Mouse (Mus musculus) kidney, embryonic 16.5 days (tissue): ENCODE data around the gene Nedd8. TPM values are rescaled to one million over a fixed set of nuclear protein-coding genes. Genes with fewer than 3 reads are reported as not detected.

ENCODE experiments used
- ATAC-seq: fragments of 200-750 bp; cut with Nextera tagmentation; 2 replicates; pipeline ENCODE4 v1.8.0; 2017; ENCODE audit warnings: moderate TSS enrichment; ENCODE audit not compliant: low FRiP score, low TSS enrichment
- H3K27ac ChIP-seq: fragments of 300-500 bp; sonication (generic); 2 replicates; pipeline ENCODE4 v1.5.1; 2014; ENCODE audit warnings: low read length
- H3K27me3 ChIP-seq: fragments of 300-500 bp; sonication (generic); 2 replicates; pipeline ENCODE4 v1.6.1; 2014; ENCODE audit warnings: low read length, control low read depth, mixed read lengths; ENCODE audit not compliant: insufficient read depth
- H3K36me3 ChIP-seq: fragments of 300-500 bp; sonication (generic); 2 replicates; pipeline ENCODE4 v1.6.1; 2014; ENCODE audit warnings: low read length, control low read depth, mixed read lengths; ENCODE audit not compliant: insufficient read depth
- H3K4me1 ChIP-seq: fragments of 300-500 bp; sonication (generic); 2 replicates; pipeline ENCODE4 v1.6.1; 2014; ENCODE audit warnings: low read length, control low read depth, mixed read lengths; ENCODE audit not compliant: insufficient read depth
- H3K4me2 ChIP-seq: fragments of 300-500 bp; sonication (generic); replicated peaks from 2 replicates; pipeline ENCODE4 v1.6.1; 2014; ENCODE audit warnings: low read depth, low read length
- H3K4me3 ChIP-seq: fragments of 300-500 bp; sonication (generic); 2 replicates; pipeline ENCODE4 v1.5.1; 2014; ENCODE audit warnings: mild to moderate bottlenecking, low read length
- H3K9ac ChIP-seq: fragments of 300-500 bp; sonication (generic); replicated peaks from 2 replicates; pipeline ENCODE4 v1.6.1; 2014; ENCODE audit warnings: low read length
- H3K9me3 ChIP-seq: fragments of 300-500 bp; sonication (generic); 2 replicates; pipeline ENCODE4 v1.6.1; 2016; ENCODE audit warnings: low read length, control low read depth
- WGBS: fragments of 180-500 bp; shearing (Covaris S2); extraction: QIAGEN DNeasy Blood & Tissue Kit; methylation state at CpG from one replicate; pipeline ENCODE4 v1.1.7; 2014; 5-methylcytosine and 5-hydroxymethylcytosine counted together
- polyA plus RNA-seq: library from polyadenylated mRNA; unstranded; fragments of >200 nt; fragmentation: Nextera tagmentation; extraction: Ambion mirVana; gene quantifications from 2 replicates; pipeline ENCODE4 v1.2.1, GENCODE M21; 2015

Gene Nedd8
- 514 and 521 TPM in 2 replicates for polyA plus RNA-seq

- Histone ChIP-seq H3K4me2 (peak within 1 kb of the TSS; percentile 74), H3K4me3 (peak within 1 kb of the TSS; percentile 94), H3K9me3 (no peaks in the 10 kb centered on the region), H3K4me1 (peaks cover 15% of the 10 kb centered on the region), H3K27me3 (no peaks in the 10 kb centered on the region), H3K9ac (peak within 1 kb of the TSS; percentile 88), H3K27ac (peak within 1 kb of the TSS; percentile 87), H3K36me3 (peaks cover 26% of the 10 kb centered on the region)
- under 1% methylated on average over 38 of the region's 38 CpGs for WGBS
- ATAC-seq = peak; percentile 99
Measured at GRCm38 (mm10) chr14:55671833-55672740, at the start of gene Nedd8, which contains the start of gene Gmpr2. Gene Nedd8, minus strand, starts transcription at chr14:55672124. Gene Gmpr2, plus strand, starts transcription at chr14:55671941.

GRCm38 (mm10) chr14:55721076-55721475 lies 49.2 kb upstream of the Nedd8 start:
- H3K27me3 ChIP-seq = no peaks in the 10 kb centered on the region
- H3K9me3 ChIP-seq = no peaks in the 10 kb centered on the region
- peak overlapping the region; percentile 84; the same call in 1 of the 2 replicates for H3K9ac ChIP-seq
- peak overlapping the region; percentile 92 for H3K27ac ChIP-seq
- peak overlapping the region; percentile 58 for H3K4me2 ChIP-seq
- H3K4me1 ChIP-seq = peaks cover 10% of the 10 kb centered on the region
- ATAC-seq = peak; percentile 24; the same call in 1 of the 2 replicates
- peak overlapping the region; percentile 82 for H3K4me3 ChIP-seq
- 76% methylated on average over 6 of the region's 6 CpGs for WGBS
- peaks cover 17% of the 10 kb centered on the region; the same call in 1 of the 2 replicates for H3K36me3 ChIP-seq

- Histone ChIP-seq H3K4me2 (peak overlapping the region; percentile 58; the same call in 1 of the 2 replicates), H3K36me3 (peaks cover 17% of the 10 kb centered on the region; the same call in 1 of the 2 replicates), H3K27me3 (no peaks in the 10 kb centered on the region), H3K27ac (peak overlapping the region; percentile 39; the same call in 1 of the 2 replicates), H3K9ac (peak overlapping the region; percentile 84; the same call in 1 of the 2 replicates), H3K4me1 (peaks cover 10% of the 10 kb centered on the region), H3K4me3 (no peak overlapping the region), H3K9me3 (no peaks in the 10 kb centered on the region)
- no peak for ATAC-seq
- 92% methylated on average over 12 of the region's 12 CpGs for WGBS
Measured at GRCm38 (mm10) chr14:55720666-55721065, 48.7 kb upstream of the Nedd8 start.

- peaks cover 10% of the 10 kb centered on the region for H3K4me1 ChIP-seq
- H3K27ac ChIP-seq = no peak overlapping the region
- no peak overlapping the region for H3K4me2 ChIP-seq
- no peaks in the 10 kb centered on the region for H3K9me3 ChIP-seq
- WGBS = 92% methylated on average over 6 of the region's 6 CpGs
- peaks cover 17% of the 10 kb centered on the region; the same call in 1 of the 2 replicates for H3K36me3 ChIP-seq
- ATAC-seq = no peak
- H3K4me3 ChIP-seq = no peak overlapping the region
- H3K9ac ChIP-seq = no peak overlapping the region
- no peaks in the 10 kb centered on the region for H3K27me3 ChIP-seq
Measured at GRCm38 (mm10) chr14:55719737-55720136, 47.8 kb upstream of the Nedd8 start.

- peak; percentile 24 for ATAC-seq
- whole genome bisulfite sequencing = 69% methylated on average over 8 of the region's 8 CpGs
- peaks cover 17% of the 10 kb centered on the region; the same call in 1 of the 2 replicates for H3K36me3 ChIP-seq
Measured at GRCm38 (mm10) chr14:55716884-55717283, 45.0 kb upstream of the Nedd8 start.

GRCm38 (mm10) chr14:55716271-55716670 lies 44.3 kb upstream of the Nedd8 start:
- Histone ChIP-seq H3K9ac (no peak overlapping the region), H3K9me3 (no peaks in the 10 kb centered on the region), H3K4me2 (no peak overlapping the region), H3K36me3 (peaks cover 17% of the 10 kb centered on the region; the same call in 1 of the 2 replicates), H3K27me3 (peaks cover 15% of the 10 kb centered on the region), H3K27ac (0 out of 2 replicates have a peak overlapping the region, but pooled peaks have one; percentile 35), H3K4me1 (peaks cover 11% of the 10 kb centered on the region), H3K4me3 (no peak overlapping the region)
- ATAC-seq = no peak
- WGBS = 91% methylated on average over 6 of the region's 6 CpGs

More at GRCm38 (mm10) chr14:55716884-55717283, 45.0 kb upstream of the Nedd8 start:
- no peaks in the 10 kb centered on the region for H3K9me3 ChIP-seq
- H3K9ac ChIP-seq = no peak overlapping the region
- no peak overlapping the region for H3K4me3 ChIP-seq
- H3K4me2 ChIP-seq = no peak overlapping the region
- H3K27me3 ChIP-seq = peaks cover 13% of the 10 kb centered on the region
- H3K27ac ChIP-seq = no peak overlapping the region
- peaks cover 13% of the 10 kb centered on the region for H3K4me1 ChIP-seq

- Histone ChIP-seq H3K9me3 (no peaks in the 10 kb centered on the region), H3K27ac (no peak overlapping the region), H3K9ac (no peak overlapping the region), H3K4me1 (peaks cover 6% of the 10 kb centered on the region; the same call in 1 of the 2 replicates), H3K4me3 (no peak overlapping the region), H3K27me3 (peaks cover 15% of the 10 kb centered on the region), H3K36me3 (peaks cover 12% of the 10 kb centered on the region; the same call in 1 of the 2 replicates), H3K4me2 (no peak overlapping the region)
- ATAC-seq = no peak
- WGBS = 40% methylated on average over 6 of the region's 6 CpGs
Measured at GRCm38 (mm10) chr14:55714893-55715292, 43.0 kb upstream of the Nedd8 start.

- H3K4me1 ChIP-seq = peaks cover 6% of the 10 kb centered on the region; the same call in 1 of the 2 replicates
- H3K27me3 ChIP-seq = peaks cover 15% of the 10 kb centered on the region
- 0 out of 2 replicates have a peak within 1 kb of the TSS, but pooled peaks have one; percentile 25 for H3K27ac ChIP-seq
- peak within 1 kb of the TSS; percentile 53 for H3K4me2 ChIP-seq
- peak within 1 kb of the TSS; percentile 31 for H3K4me3 ChIP-seq
- peak within 1 kb of the TSS; percentile 58; the same call in 1 of the 2 replicates for H3K9ac ChIP-seq
- H3K36me3 ChIP-seq = peaks cover 8% of the 10 kb centered on the region; the same call in 1 of the 2 replicates
- WGBS = 25% methylated on average over 4 of the region's 4 CpGs
- H3K9me3 ChIP-seq = no peaks in the 10 kb centered on the region
- ATAC-seq = no peak
Measured at GRCm38 (mm10) chr14:55713729-55714122, 41.8 kb upstream of the Nedd8 start, which contains the start of gene Tgm1. Gene Tgm1, minus strand, starts transcription at chr14:55713926.

- H3K36me3 ChIP-seq = peaks cover 2% of the 10 kb centered on the region; the same call in 1 of the 2 replicates
- H3K4me2 ChIP-seq = peak overlapping the region; percentile 53
- peaks cover 6% of the 10 kb centered on the region; the same call in 1 of the 2 replicates for H3K4me1 ChIP-seq
- peaks cover 15% of the 10 kb centered on the region for H3K27me3 ChIP-seq
- H3K9me3 ChIP-seq = no peaks in the 10 kb centered on the region
- H3K27ac ChIP-seq = 0 out of 2 replicates have a peak overlapping the region, but pooled peaks have one; percentile 25
- 12% methylated on average over 24 of the region's 25 CpGs for WGBS
- H3K9ac ChIP-seq = peak overlapping the region; percentile 58; the same call in 1 of the 2 replicates
- peak overlapping the region; percentile 31 for H3K4me3 ChIP-seq
- peak; percentile 47 for ATAC-seq
Measured at GRCm38 (mm10) chr14:55713007-55713728, 41.2 kb upstream of the Nedd8 start.
